Mouse (Mus musculus): Measurements from ENCODE around the gene Cpa3.

- TF ChIP-seq CTCF (IDR thresholded peaks at IDR 0.05): no peak
- no peak for TF ChIP-seq EP300 (IDR thresholded peaks at IDR 0.05)
Observed at GRCm38 (mm10) chr3:20222926-20223698, 18.9 kb downstream of the Cpa3 start.

Data from lung, postnatal 0 days (tissue).